Mouse (Mus musculus) thymus, postnatal 25 days (tissue): ENCODE results near the gene Slc39a13.

ENCODE experiments used
- DNase-seq: peaks from one replicate; pipeline ENCODE4 v3.0.0; 2022

Gene Slc39a13

DNA sequence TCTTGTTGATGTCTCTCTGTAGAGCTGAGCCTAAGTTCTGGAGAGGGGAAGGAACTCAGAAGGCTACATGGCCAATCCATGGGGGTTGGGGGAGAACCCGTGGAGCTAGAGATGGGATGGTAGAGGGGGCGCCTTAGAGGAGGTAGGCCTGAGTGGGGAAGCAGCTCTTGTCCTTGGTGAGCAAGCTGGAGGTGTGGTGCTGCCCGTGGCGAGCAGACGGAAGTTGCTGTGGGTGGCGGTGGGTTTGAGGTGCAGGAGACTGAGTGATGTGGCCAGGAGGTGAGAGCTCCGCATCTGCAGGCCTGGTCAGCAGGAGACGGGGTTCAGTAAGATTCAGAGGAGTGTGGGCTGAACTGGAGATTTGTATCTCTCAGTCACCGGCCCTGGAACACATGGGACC is 17.2 kb upstream of the Slc39a13 start:
- peak; percentile 29 for DNase-seq

DNA sequence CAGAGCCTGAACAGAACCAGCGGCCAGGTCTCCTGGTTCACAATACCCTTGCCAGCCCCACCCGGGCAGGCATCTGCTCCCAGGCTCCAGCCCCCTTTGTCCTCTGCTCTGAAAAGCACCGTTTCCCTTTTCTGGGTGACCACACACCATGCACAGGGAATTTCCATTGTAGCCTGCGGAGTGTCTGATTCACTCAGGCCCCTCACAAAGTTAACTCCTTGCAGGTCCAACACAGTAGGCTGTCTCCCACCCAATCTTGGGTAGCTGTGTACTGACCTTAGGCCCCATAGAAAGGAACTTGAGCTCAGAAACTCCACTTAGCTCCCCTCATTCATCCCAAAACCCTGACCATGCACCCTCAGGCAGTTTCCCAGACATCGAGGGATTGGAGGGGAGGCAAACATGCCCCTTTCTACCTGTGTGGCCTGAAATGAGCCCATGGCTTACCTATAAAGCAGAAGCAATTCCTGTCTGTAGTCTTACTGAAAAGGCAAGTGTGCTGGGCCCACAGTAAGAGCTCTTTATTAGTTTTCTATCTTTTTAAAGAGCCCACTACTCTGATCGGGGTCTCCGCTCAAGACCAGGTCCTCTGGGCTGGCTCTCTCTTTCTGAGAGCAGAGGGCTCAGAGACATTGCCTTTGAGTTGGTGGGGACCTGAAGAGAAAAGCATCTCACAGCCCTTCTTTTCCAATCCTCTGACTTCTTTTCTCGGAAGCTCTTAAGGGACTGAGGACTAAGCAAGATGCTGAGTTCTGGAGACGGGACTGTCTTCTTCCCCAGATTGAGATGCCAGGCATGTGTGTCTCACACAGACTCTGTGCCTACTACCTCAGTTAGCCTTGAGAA is 16.4 kb upstream of the Slc39a13 start:
- DNase-seq = no peak

DNA sequence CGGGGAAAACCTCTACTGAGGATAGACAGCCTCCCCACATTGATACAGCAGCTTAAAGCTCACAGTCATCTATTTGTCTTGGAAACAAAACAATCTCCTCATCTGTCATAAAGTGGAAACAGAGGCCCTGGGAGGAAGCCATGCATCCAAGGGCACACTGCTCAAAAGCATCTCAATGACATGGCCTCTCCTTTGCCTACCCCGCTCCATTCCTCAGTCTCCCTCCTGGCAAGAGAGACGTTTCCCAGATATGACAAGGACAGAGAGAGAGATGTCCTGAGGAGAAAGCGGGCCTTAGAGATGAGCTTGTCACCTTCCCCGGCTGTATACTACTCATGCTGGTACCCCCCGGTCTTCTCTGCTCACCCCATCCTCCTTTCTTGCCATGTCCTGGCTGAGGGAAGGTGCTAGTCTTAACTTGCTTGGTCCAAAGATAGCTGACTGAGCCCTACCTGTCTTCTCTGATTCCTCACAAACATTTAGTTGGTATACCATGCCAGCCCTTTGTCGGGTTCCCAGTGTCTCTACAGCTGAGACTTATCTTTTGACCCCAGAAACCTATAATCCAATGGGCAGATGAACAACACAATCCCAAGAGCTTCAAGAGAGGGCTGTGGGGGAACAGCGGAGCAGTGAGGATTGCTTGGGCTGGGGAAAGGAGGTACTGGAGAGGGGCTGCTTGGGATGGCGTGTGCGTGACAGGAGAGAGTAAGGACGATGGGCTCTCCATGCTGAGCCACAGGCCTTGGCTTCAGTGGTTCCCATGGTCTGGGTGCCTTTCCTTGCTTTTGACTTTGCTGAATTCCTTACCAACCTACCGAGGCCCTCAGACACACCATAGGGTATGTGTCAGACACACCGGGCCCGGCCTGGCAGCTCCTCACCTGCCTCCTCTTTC is 15.5 kb upstream of the Slc39a13 start:
- no peak for DNase-seq

DNA sequence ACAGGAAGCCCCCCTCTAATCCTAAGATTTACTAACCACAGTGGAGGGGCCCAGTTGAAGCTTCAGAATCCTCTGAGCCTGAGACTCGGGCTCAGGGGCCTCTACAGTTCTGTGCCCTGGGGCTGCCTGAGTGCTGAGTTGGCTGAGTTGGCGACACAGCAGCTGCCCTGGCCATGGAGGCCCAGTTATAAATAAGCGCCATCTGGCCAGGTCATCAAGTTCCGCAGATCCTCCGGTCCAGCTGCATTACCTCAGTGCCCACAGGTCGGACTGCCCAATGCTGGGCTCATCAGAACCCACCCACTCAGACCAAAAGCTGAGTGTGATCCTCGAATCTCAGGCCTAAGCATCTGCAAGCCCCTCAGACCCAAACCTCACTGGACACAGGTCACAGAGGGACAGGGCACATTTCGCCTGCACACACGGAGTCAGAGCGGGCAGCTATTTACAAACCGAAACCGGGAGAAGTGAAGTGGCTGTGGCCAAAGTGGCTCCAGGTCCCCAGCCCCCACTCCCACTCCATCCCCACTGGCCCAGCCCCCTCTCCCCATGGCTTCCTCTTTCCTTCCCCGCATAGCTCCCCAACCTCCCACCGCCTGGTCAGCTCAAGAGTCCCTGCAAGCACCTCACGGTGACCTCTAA is 14.1 kb upstream of the Slc39a13 start:
- no peak for DNase-seq

DNA sequence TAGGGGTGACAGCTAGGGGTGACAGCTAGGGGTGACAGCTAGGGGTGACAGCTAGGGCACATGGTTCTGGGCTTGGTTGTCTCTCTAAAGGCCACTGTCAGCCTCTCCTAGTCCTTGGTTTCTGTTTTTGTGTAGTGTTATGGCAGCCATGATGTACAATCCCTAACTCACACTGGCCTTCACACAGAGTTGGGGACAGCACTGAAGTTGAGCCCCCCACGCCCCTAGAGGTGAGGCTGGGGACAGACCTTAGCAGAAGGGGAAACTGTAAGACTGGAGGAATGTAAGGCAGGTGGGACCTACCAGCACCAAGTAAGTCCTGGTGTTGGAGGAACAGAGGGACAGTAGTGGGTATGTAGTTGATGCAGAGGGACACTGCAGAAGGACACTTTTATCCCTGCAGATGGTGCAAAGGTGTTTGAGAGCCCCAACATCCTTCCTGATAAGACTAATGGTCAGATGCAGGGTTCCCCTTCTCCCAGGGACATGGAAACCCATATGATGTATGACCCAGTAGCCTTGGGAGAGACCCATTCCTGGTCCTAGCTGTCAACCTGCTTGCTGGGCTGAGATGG is 13.2 kb upstream of the Slc39a13 start:
- peak; percentile 30 for DNase-seq

DNA sequence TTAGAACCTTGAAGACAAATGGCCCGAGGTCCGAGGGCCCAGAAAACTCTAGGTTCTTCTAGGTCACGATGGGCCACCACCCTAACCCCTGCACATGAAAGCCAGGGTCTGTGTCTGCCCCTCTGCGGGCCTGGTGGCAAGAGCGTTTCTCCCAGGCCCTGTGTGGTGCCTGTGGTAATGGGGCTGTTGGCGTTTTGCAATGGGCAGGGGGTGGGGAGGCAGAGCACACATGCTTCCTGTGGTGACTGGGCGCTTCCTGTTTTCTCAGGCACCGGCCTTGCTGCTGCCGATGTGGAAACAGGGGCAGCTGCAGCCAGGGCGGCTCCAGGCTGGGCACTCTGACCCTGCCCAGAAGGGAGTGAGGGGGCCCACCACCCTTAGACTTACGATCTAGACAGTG is 12.6 kb upstream of the Slc39a13 start:
- DNase-seq = peak; percentile 77

DNA sequence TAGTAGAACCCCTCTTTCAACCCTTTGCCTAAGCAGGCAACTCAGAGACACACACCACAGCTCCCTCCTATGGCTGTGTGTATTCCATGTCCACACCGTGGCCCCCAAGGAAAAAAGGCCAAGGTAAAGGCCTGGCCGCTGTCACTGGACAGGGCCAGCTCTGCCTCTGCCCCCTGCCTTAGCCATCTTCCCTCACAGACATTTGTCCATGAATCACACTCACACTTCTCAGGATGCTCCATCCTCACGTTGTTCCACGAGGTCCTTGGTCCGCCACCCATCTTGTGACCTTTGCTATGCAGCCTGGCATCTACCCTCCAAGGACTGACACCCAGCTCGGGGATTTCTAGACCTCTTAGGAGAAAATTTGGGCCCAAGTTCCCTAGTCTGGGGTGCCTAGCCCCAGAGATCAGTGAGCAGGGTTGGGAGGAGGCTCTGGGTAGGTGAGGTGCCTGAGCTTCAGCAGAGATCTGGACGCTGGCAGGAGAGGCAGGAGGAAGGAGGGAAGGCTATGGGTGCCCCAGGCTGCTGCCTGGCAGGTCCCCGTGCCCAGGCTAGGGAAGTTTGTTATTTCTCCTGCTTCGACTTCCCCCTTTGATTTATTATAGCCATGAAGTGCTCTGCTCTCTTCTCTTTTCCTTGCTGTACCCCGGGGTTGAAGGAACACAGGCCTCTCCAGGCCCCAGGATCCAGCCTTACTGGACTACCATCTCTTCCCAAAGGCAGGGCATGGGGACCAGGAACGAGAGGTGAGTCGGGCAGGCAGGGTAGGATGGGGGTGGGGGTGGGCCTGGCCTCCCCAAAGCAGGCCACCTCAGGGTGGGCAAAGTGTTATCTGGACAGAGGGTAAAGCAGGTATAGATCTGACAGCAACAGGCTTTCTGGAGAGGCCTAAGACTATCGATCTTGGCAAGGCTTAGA is 11.8 kb upstream of the Slc39a13 start, which contains the start of gene Spi1:
TSS of gene Spi1 (plus strand) at position 616 of the 921 bp plus-strand sequence.
- DNase-seq = no peak

DNA sequence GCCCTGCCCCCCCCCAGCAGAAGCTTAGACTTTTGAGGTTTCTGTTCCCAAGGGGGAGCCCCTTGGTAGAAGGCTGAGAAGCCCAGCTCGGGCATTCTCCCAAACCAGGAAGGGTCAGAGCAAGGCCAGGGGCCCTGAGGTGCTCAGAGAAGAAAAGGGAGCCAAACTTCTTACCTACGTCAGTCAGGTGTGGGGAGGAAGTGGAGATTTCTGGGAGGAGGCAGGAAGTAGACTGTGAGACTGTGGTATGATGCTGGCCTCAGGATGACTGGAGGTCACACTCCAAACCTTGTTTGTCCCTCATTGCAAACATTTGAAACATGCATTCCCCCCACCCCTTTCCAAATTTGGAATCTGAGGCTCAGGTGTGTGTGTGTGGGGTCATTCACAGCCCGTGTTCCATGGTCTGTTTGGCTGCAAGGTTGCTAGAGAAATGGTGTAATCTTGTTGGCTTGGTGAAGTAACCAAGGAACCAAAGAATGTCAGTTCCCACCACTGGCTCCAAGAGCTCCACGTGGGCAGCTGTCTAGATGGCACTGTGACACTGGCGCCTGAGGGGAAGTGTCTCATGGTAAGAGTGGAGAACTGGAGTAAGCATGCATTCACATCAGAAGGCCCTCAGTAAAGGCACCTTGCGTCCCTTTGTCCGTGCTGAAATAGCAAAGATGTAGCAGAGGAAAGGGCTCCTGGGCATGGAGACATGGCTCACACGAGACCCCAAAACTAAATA is 10.7 kb upstream of the Slc39a13 start:
- peak; percentile 32 for DNase-seq

DNA sequence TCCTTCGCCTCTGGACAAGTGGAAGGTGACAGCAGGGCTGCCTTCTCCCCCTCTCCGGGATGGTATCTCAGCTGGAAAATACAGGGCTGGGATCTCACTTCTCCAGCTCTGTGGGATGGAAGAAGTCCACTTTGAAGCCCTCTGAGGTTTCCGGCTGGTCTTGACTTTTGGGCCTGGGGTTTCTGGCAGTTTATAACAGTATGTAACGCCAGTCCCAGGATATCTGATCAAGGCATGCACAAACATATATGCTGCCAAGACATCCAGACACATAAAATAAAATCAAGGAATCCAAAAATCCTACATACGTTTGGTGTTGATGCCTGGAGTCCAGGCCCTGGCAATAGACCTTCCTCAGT is 8.8 kb upstream of the Slc39a13 start:
- no peak for DNase-seq

DNA sequence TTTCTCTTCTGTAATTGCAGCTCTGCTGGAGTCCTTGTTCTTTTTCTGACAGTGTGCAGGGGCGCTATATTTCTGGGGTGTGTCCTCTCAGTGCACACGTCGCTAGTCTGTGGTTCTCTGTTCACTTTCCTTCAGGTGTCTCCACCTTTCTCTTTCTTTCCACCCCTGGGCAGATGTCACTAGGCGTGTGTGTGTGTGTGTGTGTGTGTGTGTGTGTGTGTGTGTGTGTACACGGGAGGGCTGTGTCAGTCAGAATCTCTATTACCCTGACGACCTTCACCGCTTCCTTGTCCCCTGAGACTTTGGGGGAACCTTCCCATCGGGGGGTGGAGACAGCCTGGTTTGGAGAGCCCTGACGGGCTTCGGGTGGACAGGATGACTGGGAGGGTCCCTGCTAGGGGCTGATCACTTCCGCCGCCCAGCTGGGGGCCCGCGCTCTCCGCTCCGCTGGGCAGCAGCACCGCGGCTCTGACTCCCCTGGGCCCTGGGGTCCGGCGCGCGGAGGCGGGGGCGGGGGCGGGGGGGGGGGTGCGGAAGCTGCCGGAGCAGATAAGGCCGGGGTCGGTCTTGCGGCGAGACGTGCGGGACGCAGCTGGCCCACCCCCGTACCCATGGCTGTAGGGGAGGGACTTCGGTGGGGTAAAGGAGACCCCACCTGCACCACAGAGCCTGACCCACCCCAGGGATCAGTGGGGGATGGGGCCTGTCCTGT is 8.3 kb upstream of the Slc39a13 start:
- DNase-seq = peak; percentile 31

DNA sequence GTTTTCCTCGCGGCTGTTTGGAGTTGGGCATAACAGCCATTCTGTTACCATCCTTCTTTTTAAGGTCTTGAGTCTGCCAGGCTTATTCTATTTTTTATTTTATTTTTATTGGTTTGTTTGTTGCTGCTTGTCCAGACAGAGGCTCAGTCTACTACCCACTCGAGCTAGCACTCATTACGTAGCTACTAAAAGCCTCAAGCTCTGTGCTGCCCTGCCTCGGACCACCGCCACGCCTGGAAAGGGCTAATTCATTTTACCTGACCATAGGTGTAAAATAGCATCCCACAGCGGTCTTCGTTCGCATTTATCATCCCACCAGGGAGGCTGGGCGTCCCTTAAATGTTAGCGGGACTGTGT is 7.7 kb upstream of the Slc39a13 start:
- DNase-seq = no peak

DNA sequence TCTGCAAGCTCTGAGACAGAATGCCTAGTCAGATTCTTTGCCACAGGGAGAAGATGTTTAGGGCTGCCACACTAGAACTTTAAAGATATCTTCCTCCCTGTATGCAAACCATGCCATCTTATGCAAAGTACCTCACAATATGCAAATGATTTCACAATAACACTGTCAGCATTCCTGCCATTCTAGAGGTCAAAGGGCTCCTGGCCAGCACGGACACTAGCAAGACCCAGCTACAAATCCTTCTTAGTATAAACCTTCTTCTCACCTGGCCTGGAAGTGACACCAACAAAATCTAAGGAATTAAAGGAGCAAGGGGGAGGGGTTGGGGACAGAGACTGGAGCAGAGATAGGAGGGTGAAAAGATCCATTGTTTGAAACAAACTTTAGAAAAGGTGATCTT is 1.9 kb upstream of the Slc39a13 start:
- DNase-seq = no peak

DNA sequence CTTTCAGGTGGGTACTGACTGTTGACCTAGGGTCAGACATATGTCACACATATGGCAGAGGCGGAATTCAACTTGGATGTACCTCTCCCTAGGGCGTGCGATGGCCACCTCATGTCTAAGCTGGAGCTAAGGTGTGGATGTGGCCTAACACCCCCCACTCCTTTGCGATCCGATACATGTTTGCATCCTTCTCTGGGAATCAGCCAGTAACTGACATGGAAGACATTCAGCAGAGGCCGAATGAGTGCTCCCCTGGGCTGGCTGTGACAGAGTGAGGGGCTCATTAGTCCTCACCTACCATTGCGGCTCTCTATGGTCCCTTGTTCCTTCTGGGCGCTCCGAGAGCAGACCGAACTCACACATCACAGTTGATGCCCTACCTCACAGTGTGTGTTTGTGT is 842 bp upstream of the Slc39a13 start:
- no peak for DNase-seq

DNA sequence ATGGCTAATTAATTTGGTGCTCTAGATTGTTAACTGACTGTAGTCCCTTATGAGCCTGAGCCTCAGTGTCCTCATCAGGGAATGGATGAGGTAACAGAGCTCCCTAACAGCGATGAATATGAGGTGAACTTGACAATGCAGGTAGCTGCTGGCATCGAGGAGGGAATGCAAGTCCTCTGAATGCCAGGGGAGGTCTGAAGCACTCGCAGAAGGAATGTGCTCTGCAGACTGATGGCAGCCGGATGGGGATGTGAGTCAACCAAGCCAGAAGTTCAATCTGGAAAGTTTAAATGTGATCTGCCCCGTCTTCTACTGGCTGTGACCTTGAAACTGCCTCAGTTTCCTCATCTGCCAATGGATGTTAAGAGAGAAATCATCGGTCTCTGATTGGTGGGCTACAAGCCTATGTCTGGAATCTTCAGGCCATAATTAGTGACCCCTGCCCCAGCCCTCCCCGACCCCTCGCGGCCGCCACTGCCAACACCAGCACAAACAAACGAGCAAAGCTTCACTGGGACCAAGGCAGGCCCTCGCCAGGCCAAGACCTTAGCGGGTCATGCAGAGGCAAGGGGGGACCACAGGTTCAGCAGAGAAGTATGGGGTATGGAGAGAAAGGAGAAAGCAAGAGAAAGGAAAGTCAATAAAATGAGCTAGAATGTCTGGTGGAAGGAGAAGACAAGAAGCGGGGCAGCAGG is 764 bp downstream of the Slc39a13 start:
- DNase-seq = no peak

DNA sequence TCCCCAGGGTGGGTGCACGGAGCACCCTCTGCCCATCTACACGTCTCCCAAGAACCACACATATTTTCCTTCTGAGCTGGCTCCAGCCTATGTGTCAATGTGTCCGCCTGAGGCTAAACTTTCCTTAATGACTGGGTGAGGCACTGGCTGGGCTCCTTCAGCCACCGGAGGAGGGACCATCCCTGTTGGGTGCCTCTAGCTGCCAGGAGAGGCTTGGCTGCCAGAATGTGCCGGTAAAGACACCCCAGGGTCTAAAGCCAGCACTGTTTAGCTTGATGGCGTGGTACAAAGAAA is 1.4 kb downstream of the Slc39a13 start:
- DNase-seq = no peak

DNA sequence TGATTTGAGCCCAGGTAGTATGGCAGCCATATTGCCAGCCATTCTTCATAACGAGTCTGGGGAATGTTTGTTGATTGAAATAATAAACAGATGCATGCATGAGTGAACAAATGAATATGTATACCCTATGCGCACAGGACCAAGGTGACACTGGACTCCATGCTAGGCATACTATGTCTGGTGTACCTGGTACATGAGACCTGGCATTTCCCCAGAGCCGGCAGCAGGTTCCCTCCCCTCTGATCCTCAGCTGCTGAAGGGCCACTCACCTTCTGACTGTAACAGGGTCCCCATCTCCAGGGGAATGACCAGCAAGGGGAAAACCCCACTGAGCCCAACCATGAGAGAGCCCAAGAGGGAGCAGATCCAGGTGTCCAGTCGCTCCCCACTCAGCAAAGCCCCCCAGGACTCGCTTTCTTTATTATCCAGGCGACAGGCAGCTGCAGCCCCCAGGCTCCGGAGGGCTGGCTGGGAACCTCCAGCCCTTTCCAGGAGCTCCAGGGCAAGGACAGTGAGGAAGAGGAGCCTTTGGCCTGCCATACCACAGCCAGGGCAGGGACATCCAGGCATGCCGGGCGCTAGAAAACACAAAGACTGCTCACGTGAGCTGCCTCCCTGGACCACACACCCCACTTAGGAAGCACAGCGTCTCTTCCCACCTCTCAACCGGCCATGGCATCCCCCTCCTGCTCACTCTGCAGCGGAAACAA is 1.9 kb downstream of the Slc39a13 start:
- DNase-seq = no peak

DNA sequence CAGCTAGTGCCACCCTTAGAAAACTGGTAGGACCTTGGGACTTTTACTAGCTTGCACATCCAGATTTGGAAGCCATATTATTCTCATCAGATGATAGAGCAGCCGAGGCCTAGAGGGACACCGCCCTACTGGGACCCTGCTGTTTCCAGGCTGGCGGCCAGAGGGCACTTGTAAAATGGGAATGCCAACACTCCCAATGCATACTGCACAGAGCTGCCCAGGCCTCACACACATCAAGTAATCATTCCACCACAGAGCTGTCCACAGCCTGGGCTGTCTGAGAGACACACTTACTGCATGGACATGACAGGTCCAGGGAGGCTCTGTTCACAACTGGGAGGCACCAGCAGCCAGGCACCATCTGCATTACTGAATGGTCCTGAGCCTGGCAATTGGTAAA is 3.8 kb downstream of the Slc39a13 start:
- no peak for DNase-seq

DNA sequence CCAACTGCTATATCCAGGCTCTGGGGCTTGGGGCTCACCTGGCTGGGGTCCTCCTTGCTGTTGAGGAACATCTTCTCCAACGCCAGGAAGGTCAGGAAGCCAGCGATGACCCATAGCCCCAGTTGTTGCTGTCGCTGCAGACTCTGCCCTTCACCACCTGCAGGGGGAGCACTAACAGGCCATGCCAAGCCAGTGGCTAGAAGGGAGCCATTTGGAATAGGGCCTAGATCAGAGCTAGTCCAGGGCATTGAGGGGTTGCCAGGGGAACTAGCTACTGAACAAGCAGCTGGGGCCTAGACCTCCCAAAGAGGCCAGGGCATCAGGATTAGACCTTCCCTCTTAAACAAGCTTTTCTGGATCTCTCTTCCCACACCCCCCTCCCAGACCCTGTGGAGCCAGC is 4.7 kb downstream of the Slc39a13 start:
- peak; percentile 57 for DNase-seq

DNA sequence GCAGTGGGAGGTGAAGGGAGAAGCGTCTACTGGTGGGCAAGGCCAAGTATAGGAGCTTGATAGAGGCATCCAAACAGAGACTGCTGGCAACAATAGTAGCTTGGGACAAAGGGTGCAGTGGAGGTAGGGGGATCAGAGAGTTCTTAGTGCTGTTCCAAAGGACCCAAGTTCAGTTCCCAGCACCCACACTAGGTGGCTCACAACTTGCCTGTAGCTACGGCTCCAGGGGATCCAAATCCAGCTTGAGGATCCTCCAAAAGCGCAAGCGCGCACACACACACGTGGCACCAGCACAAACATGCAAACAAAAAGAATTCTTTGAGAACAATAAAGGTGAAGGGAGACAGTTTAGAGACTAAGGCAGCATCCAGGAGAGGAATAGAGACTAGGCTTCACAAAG is 6.0 kb downstream of the Slc39a13 start:
- DNase-seq = no peak
